Mouse (Mus musculus): ENCODE measurements around the gene Tnfrsf1a. TPM values are rescaled to one million over a fixed set of nuclear protein-coding genes. Genes with fewer than 3 reads are reported as not detected.

Tnfrsf1a gene
- total and polyA plus RNA-seq, 3 experiments = 0.04 TPM; not detected in 2

DNA sequence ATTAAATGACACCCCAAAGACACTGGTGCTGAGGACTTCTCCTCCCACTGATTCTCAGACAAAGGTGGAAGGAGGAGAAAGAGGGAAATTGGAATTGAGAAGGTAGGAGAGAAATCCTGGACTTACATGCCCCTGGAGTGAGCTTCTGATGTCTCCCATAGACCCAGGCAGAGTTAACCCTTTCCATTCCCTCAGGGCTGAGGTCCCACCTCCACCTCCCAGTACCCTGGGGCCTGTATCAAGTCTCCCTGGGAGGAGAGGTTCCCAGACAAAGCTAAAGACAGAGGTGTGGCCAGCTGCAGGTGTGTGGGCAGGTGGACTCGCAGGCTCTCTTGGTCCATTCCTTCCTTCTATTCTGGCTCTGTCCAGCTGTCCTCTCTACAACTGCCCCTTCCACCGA lies 32.9 kb downstream of the Tnfrsf1a start:
- no peaks in the 10 kb centered on the region for H3K36me3 ChIP-seq (replicated peaks)
- no peak for TF ChIP-seq POLR2AphosphoS5 (IDR thresholded peaks at IDR 0.05; ENCODE audit: insufficient replicate concordance, low read depth, low read length)
- no peak for TF ChIP-seq GATA1 (IDR thresholded peaks at IDR 0.05; ENCODE audit: borderline replicate concordance, low read length)
- no peak for TF ChIP-seq TAL1 (conservative IDR thresholded peaks at IDR 0.05; ENCODE audit: low read depth, low read length)
- no peak for TF ChIP-seq GATA2 (IDR thresholded peaks at IDR 0.05; ENCODE audit: borderline replicate concordance, low read depth, low read length)
- TF ChIP-seq CTCF (IDR thresholded peaks at IDR 0.05; ENCODE audit: low read depth, low read length) = no peak
- ATAC-seq (ENCODE audit: extremely low read depth, insufficient number of reproducible peaks, low FRiP score, poor library complexity, severe bottlenecking) = no peak
- H3K4me1 ChIP-seq (ENCODE audit: insufficient read depth, low read depth, low read length) = no peaks in the 10 kb centered on the region; the same call in 1 of the 2 replicates
- DNase-seq (ENCODE audit: low spot score) = no peak
- H3K4me3 ChIP-seq (ENCODE audit: low read depth, low read length) = no peak overlapping the region
- no peaks in the 10 kb centered on the region for H3K27me3 ChIP-seq (ENCODE audit: insufficient read depth, low read length)
- H3K9me3 ChIP-seq (replicated peaks) = peaks cover 85% of the 10 kb centered on the region

GRCm38 (mm10) chr6:125385066-125385974 lies 36.2 kb downstream of the Tnfrsf1a start:
- TF ChIP-seq GATA1 (IDR thresholded peaks at IDR 0.05; ENCODE audit: borderline replicate concordance, low read length) (no peak), TAL1 (conservative IDR thresholded peaks at IDR 0.05; ENCODE audit: low read depth, low read length) (no peak), POLR2AphosphoS5 (IDR thresholded peaks at IDR 0.05; ENCODE audit: insufficient replicate concordance, low read depth, low read length) (no peak), GATA2 (IDR thresholded peaks at IDR 0.05; ENCODE audit: borderline replicate concordance, low read depth, low read length) (no peak), CTCF (IDR thresholded peaks at IDR 0.05; ENCODE audit: low read depth, low read length) (no peak)
- no peaks in the 10 kb centered on the region for H3K27me3 ChIP-seq (ENCODE audit: insufficient read depth, low read length)
- ATAC-seq (ENCODE audit: extremely low read depth, insufficient number of reproducible peaks, low FRiP score, poor library complexity, severe bottlenecking) (no peak), DNase-seq (ENCODE audit: low spot score) (no peak)
- H3K4me3 ChIP-seq (ENCODE audit: low read depth, low read length) = no peak overlapping the region
- H3K4me1 ChIP-seq (ENCODE audit: insufficient read depth, low read depth, low read length) = no peaks in the 10 kb centered on the region; the same call in 1 of the 2 replicates
- H3K9me3 ChIP-seq (replicated peaks) = peaks cover 81% of the 10 kb centered on the region
- H3K36me3 ChIP-seq (replicated peaks) = no peaks in the 10 kb centered on the region

- H3K4me3 ChIP-seq (ENCODE audit: low read depth, low read length) = no peak overlapping the region
- DNase-seq (ENCODE audit: low spot score) = no peak
- H3K27me3 ChIP-seq (ENCODE audit: insufficient read depth, low read length) = no peaks in the 10 kb centered on the region
- H3K9me3 ChIP-seq (replicated peaks) = peaks cover 73% of the 10 kb centered on the region
- H3K36me3 ChIP-seq (replicated peaks) = no peaks in the 10 kb centered on the region
- no peak for ATAC-seq (ENCODE audit: extremely low read depth, insufficient number of reproducible peaks, low FRiP score, poor library complexity, severe bottlenecking)
- no peak for TF ChIP-seq GATA2 (IDR thresholded peaks at IDR 0.05; ENCODE audit: borderline replicate concordance, low read depth, low read length)
- no peaks in the 10 kb centered on the region for H3K4me1 ChIP-seq (ENCODE audit: insufficient read depth, low read depth, low read length)
Observed at GRCm38 (mm10) chr6:125386080-125386479, 36.9 kb downstream of the Tnfrsf1a start.

DNA sequence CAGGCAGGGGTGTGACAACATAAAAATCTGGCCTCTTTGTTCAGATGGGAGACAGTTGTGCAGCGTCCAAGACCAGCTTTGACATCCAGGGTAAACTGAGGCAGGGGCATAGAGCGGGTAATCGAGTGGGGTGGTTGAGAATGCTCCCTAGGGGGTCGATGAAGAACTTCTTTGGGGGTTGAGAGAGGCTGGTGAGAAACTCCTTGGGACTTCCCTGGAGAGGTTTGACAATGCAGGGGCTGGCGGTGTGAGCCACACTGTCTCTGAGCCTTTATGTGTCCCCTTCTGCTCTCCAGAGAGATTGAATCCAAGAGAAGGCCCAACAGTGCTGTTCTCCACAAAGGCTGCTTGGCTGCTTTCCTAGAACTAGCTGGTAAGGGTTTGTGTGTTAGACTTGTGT lies 40.7 kb downstream of the Tnfrsf1a start:
- DNase-seq (ENCODE audit: low spot score) (no peak), ATAC-seq (ENCODE audit: extremely low read depth, insufficient number of reproducible peaks, low FRiP score, poor library complexity, severe bottlenecking) (no peak)
- no peak overlapping the region for H3K4me3 ChIP-seq (ENCODE audit: low read depth, low read length)
- no peaks in the 10 kb centered on the region for H3K4me1 ChIP-seq (ENCODE audit: insufficient read depth, low read depth, low read length)
- peaks cover 43% of the 10 kb centered on the region for H3K9me3 ChIP-seq (replicated peaks)
- TF ChIP-seq CTCF (IDR thresholded peaks at IDR 0.05; ENCODE audit: low read depth, low read length) (no peak), TAL1 (conservative IDR thresholded peaks at IDR 0.05; ENCODE audit: low read depth, low read length) (no peak), GATA2 (IDR thresholded peaks at IDR 0.05; ENCODE audit: borderline replicate concordance, low read depth, low read length) (no peak), GATA1 (IDR thresholded peaks at IDR 0.05; ENCODE audit: borderline replicate concordance, low read length) (no peak), POLR2AphosphoS5 (IDR thresholded peaks at IDR 0.05; ENCODE audit: insufficient replicate concordance, low read depth, low read length) (no peak)
- no peaks in the 10 kb centered on the region for H3K27me3 ChIP-seq (ENCODE audit: insufficient read depth, low read length)
- H3K36me3 ChIP-seq (replicated peaks) = no peaks in the 10 kb centered on the region

DNA sequence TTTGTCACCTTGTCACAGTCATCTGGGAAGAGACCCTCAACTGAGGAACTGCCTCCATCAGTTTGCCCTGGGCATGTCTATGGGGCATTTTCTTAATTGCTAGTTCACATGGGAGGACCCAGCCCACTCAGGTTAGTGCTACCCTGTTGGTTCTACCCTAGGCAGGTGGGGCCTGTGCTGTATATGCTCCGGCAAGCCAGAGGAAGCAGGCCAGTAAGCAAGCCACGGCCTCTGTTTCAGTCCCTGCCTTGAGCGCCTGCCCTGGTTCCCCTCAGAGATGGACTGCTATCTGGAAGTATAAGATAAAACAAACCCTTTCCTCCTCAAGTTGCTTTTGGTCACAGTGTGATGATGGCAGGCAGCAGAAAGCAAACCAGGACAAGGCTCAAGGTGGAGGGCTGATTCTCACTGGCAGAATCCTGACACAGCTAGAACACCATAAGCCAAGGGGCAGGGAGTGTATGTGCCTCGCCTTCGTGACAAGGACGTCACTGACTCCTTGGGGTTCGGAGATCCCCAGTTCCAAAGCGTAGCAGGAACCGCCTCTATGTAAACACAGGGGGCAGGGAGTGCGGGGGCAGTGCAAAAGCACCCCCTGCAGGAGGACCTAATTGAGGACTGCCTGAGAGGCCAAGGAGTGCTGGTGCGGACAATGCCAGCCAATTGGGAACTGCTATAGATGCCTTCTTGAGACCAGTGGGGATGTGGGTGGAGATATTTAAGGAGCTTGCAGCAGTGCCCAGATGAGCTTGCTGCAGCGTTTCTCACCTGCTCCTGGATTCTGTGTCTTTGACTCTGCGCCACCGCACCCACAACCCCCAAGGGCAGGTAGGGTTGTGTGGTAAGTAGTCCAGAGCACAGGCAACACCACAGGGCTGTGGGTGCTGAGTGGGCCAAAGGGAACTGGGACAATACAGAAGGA lies 56.6 kb downstream of the Tnfrsf1a start:
- H3K4me3 ChIP-seq (ENCODE audit: low read depth, low read length) = no peak overlapping the region
- TF ChIP-seq POLR2AphosphoS5 (IDR thresholded peaks at IDR 0.05; ENCODE audit: insufficient replicate concordance, low read depth, low read length) (no peak), CTCF (IDR thresholded peaks at IDR 0.05; ENCODE audit: low read depth, low read length) (no peak), GATA2 (IDR thresholded peaks at IDR 0.05; ENCODE audit: borderline replicate concordance, low read depth, low read length) (no peak), GATA1 (IDR thresholded peaks at IDR 0.05; ENCODE audit: borderline replicate concordance, low read length) (no peak), TAL1 (conservative IDR thresholded peaks at IDR 0.05; ENCODE audit: low read depth, low read length) (no peak)
- H3K9me3 ChIP-seq (replicated peaks) = peaks cover 48% of the 10 kb centered on the region
- no peaks in the 10 kb centered on the region for H3K4me1 ChIP-seq (ENCODE audit: insufficient read depth, low read depth, low read length)
- H3K27me3 ChIP-seq (ENCODE audit: insufficient read depth, low read length) = no peaks in the 10 kb centered on the region
- DNase-seq (ENCODE audit: low spot score) (no peak), ATAC-seq (ENCODE audit: extremely low read depth, insufficient number of reproducible peaks, low FRiP score, poor library complexity, severe bottlenecking) (no peak)
- H3K36me3 ChIP-seq (replicated peaks) = no peaks in the 10 kb centered on the region

GRCm38 (mm10) chr6:125407224-125407623 lies 58.1 kb downstream of the Tnfrsf1a start:
- Histone ChIP-seq H3K9me3 (replicated peaks) (peaks cover 58% of the 10 kb centered on the region), H3K27me3 (ENCODE audit: insufficient read depth, low read length) (no peaks in the 10 kb centered on the region), H3K36me3 (replicated peaks) (no peaks in the 10 kb centered on the region), H3K4me1 (ENCODE audit: insufficient read depth, low read depth, low read length) (no peaks in the 10 kb centered on the region), H3K4me3 (ENCODE audit: low read depth, low read length) (no peak overlapping the region)
- DNase-seq (ENCODE audit: low spot score) (no peak), ATAC-seq (ENCODE audit: extremely low read depth, insufficient number of reproducible peaks, low FRiP score, poor library complexity, severe bottlenecking) (no peak)
- TF ChIP-seq GATA2 (IDR thresholded peaks at IDR 0.05; ENCODE audit: borderline replicate concordance, low read depth, low read length) (no peak), GATA1 (IDR thresholded peaks at IDR 0.05; ENCODE audit: borderline replicate concordance, low read length) (no peak)
